Mouse (Mus musculus): ENCODE measurements around the gene Abcg2.

DNA sequence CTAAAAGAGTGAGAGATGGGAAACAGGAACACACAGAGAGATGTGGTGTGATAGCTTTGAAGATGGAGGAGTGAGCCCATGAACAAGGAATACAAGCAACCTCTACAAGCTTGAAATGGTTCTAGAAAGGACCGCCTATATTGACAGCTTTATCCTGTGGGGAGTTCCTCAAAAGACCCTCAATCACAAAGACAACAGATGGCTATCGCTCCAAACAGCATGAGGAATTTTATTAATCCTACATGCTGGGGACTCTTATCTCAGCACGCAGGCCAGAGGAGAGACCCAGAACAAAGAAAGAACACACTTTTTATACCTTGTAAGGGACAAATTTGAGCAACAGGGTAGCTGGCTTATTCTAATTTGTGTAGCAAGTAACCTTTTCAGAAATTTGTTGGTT is 48.1 kb downstream of the Abcg2 start:
- TF ChIP-seq CTCF (IDR thresholded peaks at IDR 0.05; ENCODE audit: low read depth, low read length) = no peak
- TF ChIP-seq POLR2A (IDR thresholded peaks at IDR 0.05; ENCODE audit: borderline replicate concordance, low read depth, low read length) = no peak

Data from bone marrow macrophage, adult 2 months (primary cell).